Mouse (Mus musculus) lung, adult 2 months (tissue): ENCODE data around the gene Mpc2.

Experiments used
- CTCF ChIP-seq: fragments of 200-500 bp; IDR thresholded peaks from 2 replicates; pipeline ENCODE4 v1.5.1; 2011; ENCODE audit warnings: mild to moderate bottlenecking, low read length, control low read depth; ENCODE audit not compliant: insufficient read depth
- POLR2A ChIP-seq: fragments of 200-500 bp; IDR thresholded peaks from 2 replicates; pipeline ENCODE4 v1.6.1; 2011; ENCODE audit warnings: low read depth, mild to moderate bottlenecking, control low read depth, low read length, borderline replicate concordance; ENCODE audit errors: extremely low read depth

- no peak for TF ChIP-seq POLR2A
- no peak for TF ChIP-seq CTCF
Observed at GRCm38 (mm10) chr1:165468971-165469370, 8.5 kb downstream of the Mpc2 start.
